Mouse (Mus musculus): Measurements from ENCODE around the gene Gm21775. TPM values are rescaled to one million over a fixed set of nuclear protein-coding genes. Genes with fewer than 3 reads are reported as not detected.

The Gm21775 gene
- polyA plus RNA-seq (2015; fragmentation: Illumina TruSeq; extraction: RNeasy Lipid Tissue Mini Kit (QIAGEN cat#74804); ENCODE audit: insufficient read depth, low replicate concordance) = not detected

GRCm38 (mm10) chrY:10553153-10553552, at the start of gene Gm21775:
Gene Gm21775 (plus strand): TSS chrY:10553453.

DNA sequence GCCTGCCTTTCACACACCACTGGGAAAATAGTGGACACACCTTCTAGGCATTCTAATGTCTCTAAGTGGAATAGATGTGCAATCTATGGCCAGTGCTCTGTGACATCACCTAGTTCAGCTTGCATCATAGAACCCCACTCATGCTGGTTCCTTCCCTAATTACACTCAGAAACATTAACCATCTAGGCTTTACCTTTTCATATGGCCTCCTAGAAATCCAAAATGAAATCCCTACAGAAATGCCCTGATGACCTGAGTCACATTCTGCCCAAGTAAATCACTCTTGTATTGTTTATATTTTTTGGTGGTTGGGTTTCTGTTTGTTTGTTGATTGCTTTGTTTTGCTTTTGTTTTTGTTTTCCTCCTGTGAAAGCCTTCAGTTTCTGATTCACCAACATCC, 17.3 kb upstream of the Gm21775 start, which contains the start of gene Gm20737:
Gm20737 (minus strand) TSS at position 101 of the 400 bp plus-strand sequence.

Other genes with a start within 250 kb of the Gm21775 start
- gene Gm20834, start 228.9 kb upstream of the Gm21775 start, polyA plus RNA-seq (2015; fragmentation: Illumina TruSeq; extraction: RNeasy Lipid Tissue Mini Kit (QIAGEN cat#74804); ENCODE audit: insufficient read depth, low replicate concordance) = not detected
- not detected for gene Gm28510, start 140.7 kb upstream of the Gm21775 start, polyA plus RNA-seq (2015; fragmentation: Illumina TruSeq; extraction: RNeasy Lipid Tissue Mini Kit (QIAGEN cat#74804); ENCODE audit: insufficient read depth, low replicate concordance)
- gene Gm20737, start 17.4 kb upstream of the Gm21775 start, polyA plus RNA-seq (2015; fragmentation: Illumina TruSeq; extraction: RNeasy Lipid Tissue Mini Kit (QIAGEN cat#74804); ENCODE audit: insufficient read depth, low replicate concordance) = not detected
- not detected for gene Gm21900, start 62.9 kb downstream of the Gm21775 start, polyA plus RNA-seq (2015; fragmentation: Illumina TruSeq; extraction: RNeasy Lipid Tissue Mini Kit (QIAGEN cat#74804); ENCODE audit: insufficient read depth, low replicate concordance)
- not detected for gene Gm20777, start 199.0 kb downstream of the Gm21775 start, polyA plus RNA-seq (2015; fragmentation: Illumina TruSeq; extraction: RNeasy Lipid Tissue Mini Kit (QIAGEN cat#74804); ENCODE audit: insufficient read depth, low replicate concordance)